Mouse (Mus musculus) stomach, postnatal 0 days (tissue): ENCODE results near the gene Actl6b. TPM values are rescaled to one million over a fixed set of nuclear protein-coding genes. Genes with fewer than 3 reads are reported as not detected.

Experiments
- ATAC-seq: fragments of 200-750 bp; cut with Nextera tagmentation; 2 replicates; pipeline ENCODE4 v1.8.0; 2017; ENCODE audit not compliant: low FRiP score, low TSS enrichment
- DNase-seq: peaks from one replicate; pipeline ENCODE4 v3.0.0-alpha.2; 2016; ENCODE audit warnings: low spot score
- H3K27ac ChIP-seq: fragments of 300-500 bp; sonication (generic); replicated peaks from 2 replicates; pipeline ENCODE4 v1.5.1; 2014; ENCODE audit warnings: mild to moderate bottlenecking, control low read depth
- H3K27me3 ChIP-seq: fragments of 300-500 bp; sonication (generic); 2 replicates; pipeline ENCODE4 v1.6.1; 2014; ENCODE audit warnings: low read length; ENCODE audit not compliant: control insufficient read depth, insufficient read depth
- H3K36me3 ChIP-seq: fragments of 300-500 bp; sonication (generic); 2 replicates; pipeline ENCODE4 v1.6.1; 2014; ENCODE audit warnings: low read length, mixed read lengths; ENCODE audit not compliant: control insufficient read depth, insufficient read depth
- H3K4me1 ChIP-seq: fragments of 300-500 bp; sonication (generic); replicated peaks from 2 replicates; pipeline ENCODE4 v1.6.1; 2014; ENCODE audit warnings: antibody characterized with exemption; ENCODE audit not compliant: control insufficient read depth, insufficient read depth
- H3K4me2 ChIP-seq: fragments of 300-500 bp; sonication (generic); replicated peaks from 2 replicates; pipeline ENCODE4 v1.6.1; 2014; ENCODE audit warnings: low read depth, mild to moderate bottlenecking, control low read depth, moderate library complexity
- H3K4me3 ChIP-seq: fragments of 300-500 bp; sonication (generic); 2 replicates; pipeline ENCODE4 v1.5.1; 2014; ENCODE audit warnings: low read depth, low read length, control low read depth
- H3K9ac ChIP-seq: fragments of 300-500 bp; sonication (generic); 2 replicates; pipeline ENCODE4 v1.6.1; 2014; ENCODE audit warnings: mild to moderate bottlenecking, low read length, control low read depth, mixed read lengths
- H3K9me3 ChIP-seq: fragments of 300-500 bp; sonication (generic); 2 replicates; pipeline ENCODE4 v1.6.1; 2016; ENCODE audit warnings: low read length; ENCODE audit not compliant: control insufficient read depth
- CTCF ChIP-seq: IDR thresholded peaks from 2 replicates; pipeline ENCODE4 v1.5.1; 2016; ENCODE audit warnings: antibody characterized with exemption, low read depth, mild to moderate bottlenecking, moderate library complexity
- EP300 ChIP-seq: optimal IDR thresholded peaks from 2 replicates; pipeline ENCODE3; 2016; ENCODE audit warnings: antibody characterized with exemption
- WGBS: fragments of 180-500 bp; shearing (Covaris S2); extraction: QIAGEN DNeasy Blood & Tissue Kit; methylation state at CpG from one replicate; pipeline ENCODE4 v1.1.7; 2014; 5-methylcytosine and 5-hydroxymethylcytosine counted together
- polyA plus RNA-seq: library from polyadenylated mRNA; unstranded; fragments of >200 nt; fragmentation: Nextera tagmentation; extraction: Ambion mirVana; gene quantifications from 2 replicates; pipeline ENCODE4 v1.2.1, GENCODE M21; 2015

Gene Actl6b
- polyA plus RNA-seq, 1 experiment from 2014 or later, result 2.3 TPM

- Histone ChIP-seq H3K27ac (no peak overlapping the region), H3K36me3 (no peaks in the 10 kb centered on the region), H3K4me1 (no peaks in the 10 kb centered on the region), H3K9me3 (no peaks in the 10 kb centered on the region), H3K9ac (no peak overlapping the region), H3K4me2 (no peak overlapping the region), H3K4me3 (no peak overlapping the region), H3K27me3 (no peaks in the 10 kb centered on the region)
- no peak for ATAC-seq
- TF ChIP-seq EP300, result no peak
- no peak for TF ChIP-seq CTCF
- WGBS, result 60% methylated on average over 6 of the region's 6 CpGs
- no peak for DNase-seq
Observed at GRCm38 (mm10) chr5:137544926-137545325, 8.4 kb upstream of the Actl6b start.

DNA sequence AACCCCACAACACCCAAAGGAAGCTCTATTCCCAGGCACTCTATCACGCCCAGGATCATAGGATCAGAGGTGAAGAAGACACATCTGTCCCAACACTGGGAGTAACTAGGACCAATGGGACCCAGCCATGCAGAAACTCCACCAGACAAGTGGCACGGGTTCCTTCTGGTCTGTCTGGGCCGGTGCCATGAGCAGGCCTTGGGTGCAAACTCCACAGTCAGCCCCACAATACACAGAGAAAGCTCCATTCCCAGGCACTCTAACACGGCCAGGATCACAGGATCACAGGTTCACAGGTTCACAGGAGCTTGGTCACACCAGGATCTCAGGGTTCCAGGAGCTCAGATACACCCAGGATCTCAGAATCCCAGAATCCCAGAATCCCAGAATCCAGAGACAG is 7.7 kb upstream of the Actl6b start:
- no peaks in the 10 kb centered on the region for H3K4me1 ChIP-seq
- H3K27ac ChIP-seq, result no peak overlapping the region
- H3K4me2 ChIP-seq, result no peak overlapping the region
- DNase-seq (no peak), ATAC-seq (no peak)
- H3K9me3 ChIP-seq, result no peaks in the 10 kb centered on the region
- 72% methylated on average over 4 of the region's 4 CpGs for WGBS
- H3K27me3 ChIP-seq, result no peaks in the 10 kb centered on the region
- H3K4me3 ChIP-seq, result no peak overlapping the region
- TF ChIP-seq EP300 (no peak), CTCF (no peak)
- no peaks in the 10 kb centered on the region for H3K36me3 ChIP-seq
- no peak overlapping the region for H3K9ac ChIP-seq

DNA sequence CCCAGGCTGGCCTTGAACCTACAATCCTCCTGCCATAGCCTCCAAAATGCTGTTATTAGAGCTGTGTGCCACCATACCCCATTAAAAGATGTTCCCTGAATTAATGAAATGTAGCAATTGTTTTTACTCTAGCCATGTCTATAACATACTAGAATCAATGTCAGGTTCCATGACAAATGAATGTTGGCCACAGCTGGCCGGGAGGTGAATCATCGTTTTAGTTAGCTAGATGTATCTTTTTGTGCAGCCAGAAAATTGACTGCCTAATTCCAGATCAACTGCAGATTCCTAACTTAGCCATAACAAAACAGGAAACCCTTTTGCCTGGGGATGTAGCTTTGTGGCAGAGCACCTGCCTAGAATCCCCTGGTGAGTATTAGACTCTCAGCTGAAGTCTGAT is 3.5 kb upstream of the Actl6b start:
- Histone ChIP-seq H3K9me3 (no peaks in the 10 kb centered on the region), H3K27me3 (no peaks in the 10 kb centered on the region), H3K9ac (no peak overlapping the region), H3K4me2 (no peak overlapping the region), H3K27ac (no peak overlapping the region), H3K4me1 (no peaks in the 10 kb centered on the region), H3K4me3 (no peak overlapping the region), H3K36me3 (no peaks in the 10 kb centered on the region)
- no peak for TF ChIP-seq CTCF
- no peak for TF ChIP-seq EP300
- WGBS, result 56% methylated on average over 2 of the region's 2 CpGs
- no peak for ATAC-seq
- no peak for DNase-seq

DNA sequence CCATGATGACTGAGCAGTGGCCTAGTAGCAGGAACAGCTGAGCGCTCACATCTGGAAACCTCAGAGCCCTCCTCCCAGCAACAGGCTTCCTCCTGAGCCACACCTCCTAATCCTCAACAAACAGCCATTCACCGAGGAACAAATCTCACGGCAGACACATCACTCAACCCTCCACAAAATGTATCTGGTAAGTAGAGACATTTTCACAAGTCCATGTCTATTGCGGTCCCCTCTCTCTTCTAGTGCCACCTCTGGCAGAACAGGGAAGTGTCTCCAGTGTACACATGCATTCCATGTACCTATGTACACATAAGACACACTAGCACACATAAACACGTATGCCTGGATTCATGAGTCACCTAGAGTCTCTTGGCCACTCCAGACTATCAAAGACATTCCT is 2.2 kb upstream of the Actl6b start:
- H3K36me3 ChIP-seq, result no peaks in the 10 kb centered on the region
- H3K4me3 ChIP-seq, result no peak overlapping the region
- no peak overlapping the region for H3K9ac ChIP-seq
- no peaks in the 10 kb centered on the region for H3K4me1 ChIP-seq
- DNase-seq, result no peak
- no peak overlapping the region for H3K4me2 ChIP-seq
- H3K9me3 ChIP-seq, result no peaks in the 10 kb centered on the region
- ATAC-seq, result no peak
- TF ChIP-seq CTCF (peak; percentile 59), EP300 (no peak)
- 60% methylated on average over 5 of the region's 5 CpGs for WGBS
- no peaks in the 10 kb centered on the region for H3K27me3 ChIP-seq
- H3K27ac ChIP-seq, result no peak overlapping the region

DNA sequence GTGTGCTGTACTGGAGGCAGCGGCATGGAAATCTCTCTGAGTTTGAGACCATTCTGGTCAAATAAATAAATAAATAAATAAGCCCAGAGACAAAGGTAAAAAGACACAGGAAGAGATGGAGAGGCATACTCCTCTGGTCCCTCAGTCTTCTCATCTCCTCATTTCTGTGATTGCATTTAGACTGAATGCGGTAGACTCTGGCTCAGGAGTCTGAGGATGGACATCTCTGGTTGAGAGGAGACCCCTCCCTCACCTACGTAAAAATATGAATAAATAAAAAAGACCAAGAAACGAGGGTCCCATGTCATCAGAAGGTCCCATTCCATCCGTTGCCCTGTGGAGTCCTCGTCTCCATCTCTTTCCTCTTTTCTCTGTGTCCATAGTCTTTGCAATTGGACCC is 317 bp upstream of the Actl6b start:
- H3K9me3 ChIP-seq, result no peaks in the 10 kb centered on the region
- no peaks in the 10 kb centered on the region for H3K36me3 ChIP-seq
- no peak overlapping the region for H3K4me3 ChIP-seq
- H3K4me1 ChIP-seq, result no peaks in the 10 kb centered on the region
- H3K27me3 ChIP-seq, result no peaks in the 10 kb centered on the region
- TF ChIP-seq EP300 (no peak), CTCF (no peak)
- H3K9ac ChIP-seq, result no peak overlapping the region
- DNase-seq, result no peak
- no peak overlapping the region for H3K27ac ChIP-seq
- 27% methylated on average over 6 of the region's 6 CpGs for WGBS
- ATAC-seq, result no peak
- H3K4me2 ChIP-seq, result peak overlapping the region; percentile 8; the same call in 1 of the 2 replicates

- Histone ChIP-seq H3K27ac (no peak overlapping the region), H3K4me3 (no peak overlapping the region), H3K27me3 (no peaks in the 10 kb centered on the region), H3K9ac (no peak overlapping the region), H3K4me1 (no peaks in the 10 kb centered on the region), H3K4me2 (no peak overlapping the region), H3K36me3 (no peaks in the 10 kb centered on the region), H3K9me3 (no peaks in the 10 kb centered on the region)
- WGBS, result 43% methylated on average over 11 of the region's 11 CpGs
- 0 out of 2 replicates have a peak, but pooled peaks have one; percentile 24 for ATAC-seq
- no peak for DNase-seq
- TF ChIP-seq EP300 (no peak), CTCF (no peak)
Observed at GRCm38 (mm10) chr5:137553898-137554297, 581 bp downstream of the Actl6b start.
